Mouse (Mus musculus) neural tube, embryonic 12.5 days (tissue): ENCODE measurements around the gene Herc3. TPM values are rescaled to one million over a fixed set of nuclear protein-coding genes. Genes with fewer than 3 reads are reported as not detected.
"Not testable (repeated sequence)": the region's sequence is repeated elsewhere in the genome, so short reads cannot be mapped to it uniquely, and the experiment has no call there.

Experiments used
- ATAC-seq: fragments of 200-750 bp; cut with Nextera tagmentation; 2 replicates; pipeline ENCODE4 v1.8.0; 2017; ENCODE audit warnings: low read depth, mild to moderate bottlenecking, moderate TSS enrichment, moderate library complexity; ENCODE audit not compliant: low FRiP score
- H3K27ac ChIP-seq: fragments of 300-500 bp; sonication (generic); 2 replicates; pipeline ENCODE4 v1.5.1; 2016
- H3K27me3 ChIP-seq: fragments of 300-500 bp; sonication (generic); replicated peaks from 2 replicates; pipeline ENCODE4 v1.6.1; 2016; ENCODE audit warnings: mild to moderate bottlenecking
- H3K36me3 ChIP-seq: fragments of 300-500 bp; sonication (generic); 2 replicates; pipeline ENCODE4 v1.6.1; 2016; ENCODE audit warnings: mild to moderate bottlenecking
- H3K4me1 ChIP-seq: fragments of 300-500 bp; sonication (generic); 2 replicates; pipeline ENCODE4 v1.6.1; 2016
- H3K4me2 ChIP-seq: fragments of 300-500 bp; sonication (generic); replicated peaks from 2 replicates; pipeline ENCODE4 v1.6.1; 2016; ENCODE audit warnings: mild to moderate bottlenecking
- H3K4me3 ChIP-seq: fragments of 300-500 bp; sonication (generic); 2 replicates; pipeline ENCODE4 v1.5.1; 2016
- H3K9ac ChIP-seq: fragments of 300-500 bp; sonication (generic); 2 replicates; pipeline ENCODE4 v1.6.1; 2016; ENCODE audit warnings: mild to moderate bottlenecking
- H3K9me3 ChIP-seq: fragments of 300-500 bp; sonication (generic); 2 replicates; pipeline ENCODE4 v1.6.1; 2016; ENCODE audit warnings: mild to moderate bottlenecking
- WGBS: fragments of 180-500 bp; shearing (Covaris S2); methylation state at CpG from one replicate; pipeline ENCODE4 v1.1.7; 2016; 5-methylcytosine and 5-hydroxymethylcytosine counted together
- polyA plus RNA-seq: library from polyadenylated mRNA; unstranded; fragments of >200 nt; fragmentation: Nextera tagmentation; extraction: Ambion mirVana; gene quantifications from 2 replicates; pipeline ENCODE4 v1.2.1, GENCODE M21; 2016

The Herc3 gene
- polyA plus RNA-seq, 1 experiment from 2014 or later: 15.9 TPM

GRCm38 (mm10) chr6:58867858-58868257 lies 36.6 kb downstream of the Herc3 start:
- not testable (repeated sequence) for H3K4me3 ChIP-seq, H3K27ac ChIP-seq, H3K36me3 ChIP-seq, H3K4me1 ChIP-seq, H3K27me3 ChIP-seq, H3K4me2 ChIP-seq, H3K9ac ChIP-seq, H3K9me3 ChIP-seq, ATAC-seq
- 93% methylated on average over 6 of the region's 6 CpGs for WGBS

GRCm38 (mm10) chr6:58879572-58879971 lies 48.3 kb downstream of the Herc3 start:
- Histone ChIP-seq H3K4me2 (no peak overlapping the region), H3K27ac (no peak overlapping the region), H3K27me3 (no peaks in the 10 kb centered on the region), H3K9ac (no peak overlapping the region), H3K4me3 (no peak overlapping the region), H3K9me3 (no peaks in the 10 kb centered on the region), H3K36me3 (no peaks in the 10 kb centered on the region), H3K4me1 (no peaks in the 10 kb centered on the region)
- no peak for ATAC-seq
- 78% methylated on average over 4 of the region's 4 CpGs for WGBS

GRCm38 (mm10) chr6:58879987-58880386 lies 48.7 kb downstream of the Herc3 start:
- Histone ChIP-seq H3K27ac (no peak overlapping the region), H3K9me3 (no peaks in the 10 kb centered on the region), H3K4me3 (no peak overlapping the region), H3K9ac (no peak overlapping the region), H3K27me3 (no peaks in the 10 kb centered on the region), H3K4me1 (no peaks in the 10 kb centered on the region), H3K36me3 (no peaks in the 10 kb centered on the region), H3K4me2 (no peak overlapping the region)
- 0 out of 2 replicates have a peak, but pooled peaks have one; percentile 25 for ATAC-seq
- 92% methylated on average over 9 of the region's 9 CpGs for WGBS

DNA sequence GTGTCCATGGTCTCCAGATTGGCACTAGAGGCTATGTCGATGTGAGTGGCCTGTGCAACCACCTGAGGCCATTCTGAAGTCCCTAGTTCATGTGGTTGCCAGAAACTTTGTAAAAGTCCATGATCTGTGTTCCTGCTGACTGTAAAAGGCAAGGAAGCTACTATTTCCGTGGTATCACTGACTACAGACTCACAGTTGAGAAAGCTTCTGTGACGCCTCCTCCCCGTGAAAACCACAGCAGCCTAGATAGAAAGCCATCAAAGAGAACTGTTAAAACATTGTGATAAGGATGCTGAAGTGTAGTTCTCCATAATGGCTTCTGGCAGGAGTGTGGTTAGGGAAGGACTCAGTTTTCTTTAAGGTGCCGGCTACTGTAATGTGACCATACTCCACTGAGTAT lies 49.6 kb downstream of the Herc3 start:
- WGBS: 93% methylated on average over 5 of the region's 5 CpGs
- Histone ChIP-seq H3K27me3 (no peaks in the 10 kb centered on the region), H3K9ac (no peak overlapping the region), H3K27ac (no peak overlapping the region), H3K36me3 (no peaks in the 10 kb centered on the region), H3K4me3 (no peak overlapping the region), H3K4me1 (no peaks in the 10 kb centered on the region), H3K4me2 (no peak overlapping the region), H3K9me3 (no peaks in the 10 kb centered on the region)
- no peak for ATAC-seq

- Histone ChIP-seq H3K27me3 (no peaks in the 10 kb centered on the region), H3K9ac (no peak overlapping the region), H3K27ac (no peak overlapping the region), H3K9me3 (no peaks in the 10 kb centered on the region), H3K36me3 (no peaks in the 10 kb centered on the region), H3K4me3 (no peak overlapping the region), H3K4me1 (no peaks in the 10 kb centered on the region), H3K4me2 (no peak overlapping the region)
- no peak for ATAC-seq
- WGBS: 98% methylated on average over 3 of the region's 3 CpGs
Observed at GRCm38 (mm10) chr6:58881363-58881762, 50.1 kb downstream of the Herc3 start.

DNA sequence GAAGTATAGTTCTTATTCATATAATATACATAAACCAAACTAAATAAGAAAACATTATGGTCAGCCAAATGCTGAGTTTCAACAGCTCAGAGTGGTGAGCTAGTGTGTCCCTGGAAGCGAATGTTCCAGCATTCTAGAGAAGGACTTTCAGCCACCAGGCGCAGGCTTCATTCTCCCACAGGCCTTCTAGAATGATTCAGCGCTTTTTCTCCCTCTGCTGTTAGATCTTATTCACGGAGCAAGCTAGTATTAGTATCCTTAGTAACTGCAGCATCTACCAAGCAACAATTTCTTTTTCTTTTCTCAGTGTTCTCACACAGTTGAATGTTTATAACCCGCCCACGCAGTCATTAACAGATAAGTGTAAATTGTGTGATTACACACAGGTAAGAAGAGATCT lies 51.0 kb downstream of the Herc3 start:
- no peak for ATAC-seq
- H3K27me3 ChIP-seq: no peaks in the 10 kb centered on the region
- no peaks in the 10 kb centered on the region for H3K9me3 ChIP-seq
- H3K4me3 ChIP-seq: no peak overlapping the region
- no peak overlapping the region for H3K9ac ChIP-seq
- H3K36me3 ChIP-seq: no peaks in the 10 kb centered on the region
- no peaks in the 10 kb centered on the region for H3K4me1 ChIP-seq
- no peak overlapping the region for H3K4me2 ChIP-seq
- H3K27ac ChIP-seq: no peak overlapping the region
- WGBS: 81% methylated on average over 6 of the region's 6 CpGs

GRCm38 (mm10) chr6:58889917-58890316 lies 58.7 kb downstream of the Herc3 start:
- no peak for ATAC-seq
- no peak overlapping the region for H3K9ac ChIP-seq
- 0 out of 2 replicates have a peak, but pooled peaks cover 5% of the 10 kb centered on the region for H3K36me3 ChIP-seq
- no peaks in the 10 kb centered on the region for H3K27me3 ChIP-seq
- no peak overlapping the region for H3K4me3 ChIP-seq
- WGBS: 87% methylated on average over 3 of the region's 3 CpGs
- no peak overlapping the region for H3K27ac ChIP-seq
- H3K4me2 ChIP-seq: no peak overlapping the region
- H3K9me3 ChIP-seq: no peaks in the 10 kb centered on the region
- no peaks in the 10 kb centered on the region for H3K4me1 ChIP-seq

GRCm38 (mm10) chr6:58893307-58893706 lies 62.0 kb downstream of the Herc3 start:
- Histone ChIP-seq H3K4me3 (no peak overlapping the region), H3K27ac (no peak overlapping the region), H3K27me3 (no peaks in the 10 kb centered on the region), H3K36me3 (0 out of 2 replicates have a peak, but pooled peaks cover 5% of the 10 kb centered on the region), H3K4me2 (no peak overlapping the region), H3K4me1 (no peaks in the 10 kb centered on the region), H3K9ac (no peak overlapping the region), H3K9me3 (no peaks in the 10 kb centered on the region)
- WGBS: 89% methylated on average over 6 of the region's 6 CpGs
- ATAC-seq: no peak

GRCm38 (mm10) chr6:58894994-58895393 lies 63.7 kb downstream of the Herc3 start:
- Histone ChIP-seq H3K9me3 (no peaks in the 10 kb centered on the region), H3K9ac (no peak overlapping the region), H3K4me1 (no peaks in the 10 kb centered on the region), H3K27ac (no peak overlapping the region), H3K4me2 (no peak overlapping the region), H3K4me3 (no peak overlapping the region), H3K27me3 (no peaks in the 10 kb centered on the region), H3K36me3 (0 out of 2 replicates have a peak, but pooled peaks cover 4% of the 10 kb centered on the region)
- WGBS: 87% methylated on average over 4 of the region's 4 CpGs
- ATAC-seq: no peak

DNA sequence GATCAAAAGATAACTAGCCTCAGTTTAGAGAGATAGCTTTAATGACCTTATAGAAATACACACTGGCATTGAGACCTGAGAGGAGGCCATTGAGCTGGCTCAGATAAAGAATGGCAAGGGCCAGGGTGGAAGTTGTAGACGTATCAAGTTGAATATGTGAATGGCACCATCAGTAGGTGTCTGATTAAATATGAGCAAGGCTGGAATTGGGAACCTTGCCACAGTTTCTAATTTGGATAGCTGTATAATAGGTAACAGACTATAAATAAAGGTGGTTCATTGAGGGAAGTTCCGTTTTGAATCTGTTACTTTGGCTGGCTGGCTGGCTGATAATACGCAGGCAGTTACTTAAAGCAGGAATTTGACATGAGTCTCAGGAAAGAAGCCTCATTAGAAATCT lies 65.4 kb downstream of the Herc3 start:
- Histone ChIP-seq H3K36me3 (no peaks in the 10 kb centered on the region), H3K9ac (no peak overlapping the region), H3K4me3 (no peak overlapping the region), H3K4me2 (no peak overlapping the region), H3K9me3 (no peaks in the 10 kb centered on the region), H3K27me3 (no peaks in the 10 kb centered on the region), H3K4me1 (no peaks in the 10 kb centered on the region), H3K27ac (no peak overlapping the region)
- ATAC-seq: no peak
- WGBS: 88% methylated on average over 3 of the region's 3 CpGs

GRCm38 (mm10) chr6:58899076-58899475 lies 67.8 kb downstream of the Herc3 start:
- 95% methylated on average over 3 of the region's 3 CpGs for WGBS

GRCm38 (mm10) chr6:58900536-58900935 lies 69.3 kb downstream of the Herc3 start:
- H3K27ac ChIP-seq: no peak overlapping the region
- 0 out of 2 replicates have a peak, but pooled peaks cover 2% of the 10 kb centered on the region for H3K4me1 ChIP-seq
- no peak overlapping the region for H3K4me2 ChIP-seq
- H3K36me3 ChIP-seq: no peaks in the 10 kb centered on the region; the same call in 1 of the 2 replicates
- H3K9me3 ChIP-seq: no peaks in the 10 kb centered on the region
- no peak overlapping the region for H3K4me3 ChIP-seq
- no peak for ATAC-seq
- H3K9ac ChIP-seq: no peak overlapping the region
- no peaks in the 10 kb centered on the region for H3K27me3 ChIP-seq
- 91% methylated on average over 7 of the region's 7 CpGs for WGBS

More at GRCm38 (mm10) chr6:58899076-58899475, 67.8 kb downstream of the Herc3 start:
- no peaks in the 10 kb centered on the region for H3K36me3 ChIP-seq
- no peak overlapping the region for H3K9ac ChIP-seq
- no peak for ATAC-seq
- no peak overlapping the region for H3K27ac ChIP-seq
- H3K9me3 ChIP-seq: no peaks in the 10 kb centered on the region
- H3K4me1 ChIP-seq: 0 out of 2 replicates have a peak, but pooled peaks cover 2% of the 10 kb centered on the region
- H3K4me3 ChIP-seq: no peak overlapping the region
- no peak overlapping the region for H3K4me2 ChIP-seq
- no peaks in the 10 kb centered on the region for H3K27me3 ChIP-seq

GRCm38 (mm10) chr6:58903171-58903570 lies 71.9 kb downstream of the Herc3 start:
- ATAC-seq: peak; percentile 94
- Histone ChIP-seq H3K9me3 (peaks cover 15% of the 10 kb centered on the region), H3K4me2 (peak overlapping the region; percentile 37), H3K4me1 (0 out of 2 replicates have a peak, but pooled peaks cover 2% of the 10 kb centered on the region), H3K9ac (no peak overlapping the region), H3K36me3 (peaks cover 7% of the 10 kb centered on the region), H3K27ac (no peak overlapping the region), H3K27me3 (no peaks in the 10 kb centered on the region), H3K4me3 (no peak overlapping the region)
- WGBS: 15% methylated on average over 8 of the region's 8 CpGs
